Mouse (Mus musculus) CH12.LX (cell line): ENCODE data around the gene Fam170b. TPM values are rescaled to one million over a fixed set of nuclear protein-coding genes. Genes with fewer than 3 reads are reported as not detected.

Source experiments
- DNase-seq: peaks from one replicate; pipeline ENCODE4 v3.0.0-alpha.2; 2013; ENCODE audit errors: extremely low read depth
- H3K27ac ChIP-seq: 2 replicates; pipeline ENCODE4 v1.5.1; 2012; ENCODE audit warnings: low read depth, mild to moderate bottlenecking, control low read depth, moderate library complexity; ENCODE audit not compliant: insufficient read depth
- H3K27me3 ChIP-seq: replicated peaks from 2 replicates; pipeline ENCODE3; 2012; ENCODE audit warnings: inconsistent platforms
- H3K36me3 ChIP-seq, 2 experiments: replicated peaks in 1 of 2; 2 replicates each; pipeline versions ENCODE3 to v1.6.1; 2012; ENCODE audit warnings: inconsistent platforms in 1 of 2, low read length in 1 of 2, mild to moderate bottlenecking in 1 of 2, mixed read lengths in 1 of 2, moderate library complexity in 1 of 2; ENCODE audit not compliant: control insufficient read depth in 1 of 2, insufficient read depth in 1 of 2
- H3K4me1 ChIP-seq, 2 experiments: 2 replicates each; pipeline ENCODE4 v1.6.1; 2012; ENCODE audit warnings: inconsistent platforms in 1 of 2, moderate library complexity in 1 of 2; ENCODE audit not compliant: insufficient read depth in 2 of 2, control insufficient read depth in 1 of 2
- H3K4me2 ChIP-seq: 2 replicates; pipeline ENCODE4 v1.6.1; 2012; ENCODE audit warnings: low read depth, mild to moderate bottlenecking, control low read depth; ENCODE audit not compliant: poor library complexity, insufficient read depth, severe bottlenecking
- H3K4me3 ChIP-seq, 3 experiments: fragments of 150-350 bp in 1 of 3; sonication (generic) in 1 of 3; replicated peaks in 1 of 3; 2 replicates each; pipeline versions ENCODE3 to v1.5.1; 2011 to 2012; ENCODE audit warnings: low read depth in 2 of 3, low read length in 2 of 3, mild to moderate bottlenecking in 2 of 3, moderate library complexity in 2 of 3, control low read depth in 1 of 3, improper control_type of control experiment in 1 of 3, inconsistent platforms in 1 of 3, mixed read lengths in 1 of 3; ENCODE audit not compliant: poor library complexity in 1 of 3
- H3K79me2 ChIP-seq: replicated peaks from 2 replicates; pipeline ENCODE4 v1.6.1; 2012; ENCODE audit warnings: mild to moderate bottlenecking, moderate library complexity; ENCODE audit not compliant: control insufficient read depth, poor library complexity, insufficient read depth, severe bottlenecking; ENCODE audit errors: extremely low read depth
- H3K9ac ChIP-seq: 2 replicates; pipeline ENCODE4 v1.6.1; 2012; ENCODE audit warnings: low read depth, mild to moderate bottlenecking, control low read depth, moderate library complexity; ENCODE audit not compliant: insufficient read depth
- H3K9me3 ChIP-seq: replicated peaks from 2 replicates; pipeline ENCODE3; 2012; ENCODE audit warnings: low read length, inconsistent platforms, mixed read lengths
- CHD1 ChIP-seq: IDR thresholded peaks from 2 replicates; pipeline ENCODE4 v1.6.1; 2012; ENCODE audit warnings: low read depth, low read length, improper control_type of control experiment, inconsistent platforms
- CHD2 ChIP-seq: IDR thresholded peaks from 2 replicates; pipeline ENCODE4 v1.6.1; 2011; ENCODE audit warnings: low read length, improper control_type of control experiment
- CTCF ChIP-seq, 2 experiments: IDR thresholded peaks in 1 of 2; conservative IDR thresholded peaks in 1 of 2; 2 replicates each; pipeline ENCODE4 v1.5.1; 2011 to 2012; ENCODE audit warnings: low read depth in 2 of 2, low read length in 2 of 2, improper control_type of control experiment in 1 of 2, inconsistent platforms in 1 of 2, mild to moderate bottlenecking in 1 of 2, moderate library complexity in 1 of 2
- ELF1 ChIP-seq: IDR thresholded peaks from 2 replicates; pipeline ENCODE4 v1.6.1; 2014; ENCODE audit warnings: low read depth, mild to moderate bottlenecking, inconsistent platforms, low read length, improper control_type of control experiment
- EP300 ChIP-seq: IDR thresholded peaks from 2 replicates; pipeline ENCODE4 v1.6.1; 2011; ENCODE audit warnings: low read length, improper control_type of control experiment
- IRF4 ChIP-seq: IDR thresholded peaks from 2 replicates; pipeline ENCODE4 v1.6.1; 2014; ENCODE audit warnings: low read depth, mild to moderate bottlenecking, inconsistent platforms, low read length, improper control_type of control experiment
- JUN ChIP-seq: IDR thresholded peaks from 2 replicates; pipeline ENCODE4 v1.6.1; 2011; ENCODE audit warnings: low read depth, mild to moderate bottlenecking, low read length, improper control_type of control experiment, moderate library complexity; ENCODE audit not compliant: insufficient read depth
- JUND ChIP-seq: conservative IDR thresholded peaks from 2 replicates; pipeline ENCODE4 v1.6.1; 2011; ENCODE audit warnings: low read depth, low read length, improper control_type of control experiment
- KAT2A ChIP-seq: IDR thresholded peaks from 2 replicates; pipeline ENCODE4 v1.6.1; 2012; ENCODE audit warnings: low read length, improper control_type of control experiment, inconsistent platforms; ENCODE audit not compliant: insufficient replicate concordance
- MAFK ChIP-seq: IDR thresholded peaks from 2 replicates; pipeline ENCODE4 v1.6.1; 2011; ENCODE audit warnings: low read length, improper control_type of control experiment; ENCODE audit not compliant: insufficient replicate concordance
- MAX ChIP-seq: IDR thresholded peaks from 2 replicates; pipeline ENCODE4 v1.6.1; 2011; ENCODE audit warnings: low read length, improper control_type of control experiment
- MEF2A ChIP-seq: IDR thresholded peaks from 2 replicates; pipeline ENCODE4 v1.6.1; 2014; ENCODE audit warnings: low read depth, mild to moderate bottlenecking, inconsistent platforms, low read length, improper control_type of control experiment, borderline replicate concordance
- MXI1 ChIP-seq: IDR thresholded peaks from 2 replicates; pipeline ENCODE4 v1.6.1; 2011; ENCODE audit warnings: mild to moderate bottlenecking, low read depth, low read length, improper control_type of control experiment
- NELFE ChIP-seq: IDR thresholded peaks from 2 replicates; pipeline ENCODE4 v1.6.1; 2011; ENCODE audit warnings: low read depth, low read length, improper control_type of control experiment
- NRF1 ChIP-seq: IDR thresholded peaks from 2 replicates; pipeline ENCODE4 v1.6.1; 2014; ENCODE audit warnings: low read depth, mild to moderate bottlenecking, inconsistent platforms, low read length, improper control_type of control experiment, moderate library complexity
- PAX5 ChIP-seq: IDR thresholded peaks from 2 replicates; pipeline ENCODE4 v1.6.1; 2012; ENCODE audit warnings: low read length, inconsistent platforms, mixed read lengths
- POLR2A ChIP-seq: IDR thresholded peaks from 2 replicates; pipeline ENCODE4 v1.6.1; 2011; ENCODE audit warnings: low read depth, mild to moderate bottlenecking, improper control_type of control experiment, low read length
- POLR2AphosphoS2 ChIP-seq: IDR thresholded peaks from 2 replicates; pipeline ENCODE4 v1.6.1; 2011; ENCODE audit warnings: low read depth, low read length, improper control_type of control experiment
- SIN3A ChIP-seq: IDR thresholded peaks from 2 replicates; pipeline ENCODE4 v1.6.1; 2012; ENCODE audit warnings: low read length, improper control_type of control experiment, inconsistent platforms
- TCF12 ChIP-seq: IDR thresholded peaks from 2 replicates; pipeline ENCODE4 v1.6.1; 2014; ENCODE audit warnings: low read depth, mild to moderate bottlenecking, inconsistent platforms, low read length, improper control_type of control experiment
- UBTF ChIP-seq: IDR thresholded peaks from 2 replicates; pipeline ENCODE4 v1.6.1; 2012; ENCODE audit warnings: low read depth, mild to moderate bottlenecking, inconsistent platforms, low read length, improper control_type of control experiment, moderate library complexity
- ZC3H11A ChIP-seq: IDR thresholded peaks from 2 replicates; pipeline ENCODE4 v1.6.1; 2012; ENCODE audit warnings: low read depth, mild to moderate bottlenecking, inconsistent platforms, low read length, improper control_type of control experiment
- ZKSCAN1 ChIP-seq: IDR thresholded peaks from 2 replicates; pipeline ENCODE4 v1.6.1; 2012; ENCODE audit warnings: low read depth, inconsistent platforms, low read length, improper control_type of control experiment, borderline replicate concordance
- ZMIZ1 ChIP-seq: IDR thresholded peaks from 2 replicates; pipeline ENCODE4 v1.6.1; 2012; ENCODE audit warnings: low read depth, mild to moderate bottlenecking, inconsistent platforms, low read length, improper control_type of control experiment
- dilution Hi-C: fragments of 300-500 bp; cut with MboI; formaldehyde crosslinking; loops from 2 replicates; pipeline ENCODE4 v1.14.3; 2020; ENCODE audit warnings: low sequenced_read_pairs; ENCODE audit not compliant: extremely low pct_unique_long_range_greater_than_20kb, extremely low pct_ligation_motif_present
- in situ Hi-C: fragments of 300-500 bp; cut with MboI; formaldehyde crosslinking; loops from 3 replicates; pipeline ENCODE4 v1.14.3; 2019; ENCODE audit warnings: low sequenced_read_pairs, low pct_ligation_motif_present, low pct_unique_long_range_greater_than_20kb, mixed read lengths
- polyA plus RNA-seq: library from polyadenylated mRNA; unstranded; fragments of >175 nt; gene quantifications from 2 replicates; pipeline ENCODE4 v1.2.1, GENCODE M21; 2012; ENCODE audit warnings: low read depth; ENCODE audit not compliant: insufficient read length
- total RNA-seq, 2 experiments: library from RNA; depleted of rRNA; stranded (reverse); fragments of 300-350 nt in 1 of 2; fragments of >200 nt in 1 of 2; gene quantifications; 2 replicates each; pipeline ENCODE4 v1.2.3; 2012 to 2014

Fam170b gene
- total and polyA plus RNA-seq, 3 experiments = not detected

DNA sequence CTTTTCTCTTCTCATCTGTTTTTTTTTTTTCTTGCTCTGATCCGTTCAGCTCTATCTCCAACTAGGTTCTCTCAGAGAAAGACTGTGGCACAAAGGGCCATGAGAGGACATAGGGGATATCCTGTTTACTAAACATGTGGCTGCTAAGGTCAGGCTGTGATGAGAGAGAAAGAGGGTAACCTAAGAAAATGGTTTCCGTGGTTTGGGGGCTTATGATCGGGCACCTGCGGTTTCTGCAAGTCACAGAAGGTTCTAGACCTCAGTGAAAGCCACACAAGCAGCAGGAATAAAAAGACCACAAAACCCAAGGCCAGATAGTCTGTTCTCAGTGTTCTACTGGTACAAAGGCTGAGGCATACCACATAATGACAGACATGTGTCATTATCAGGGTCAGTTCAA is 35.4 kb upstream of the Fam170b start:
- no peak for DNase-seq
- no peaks in the 10 kb centered on the region for H3K27me3 ChIP-seq
- in situ Hi-C loops (no loop called here), dilution Hi-C loops (no loop called here)
- H3K9me3 ChIP-seq = no peaks in the 10 kb centered on the region
- no peak overlapping the region for H3K27ac ChIP-seq
- no peak overlapping the region for H3K4me3 ChIP-seq
- no peaks in the 10 kb centered on the region for H3K36me3 ChIP-seq
- no peak overlapping the region for H3K4me2 ChIP-seq
- H3K4me1 ChIP-seq = 0 out of 4 replicates have a peak, but pooled peaks cover 0 to 2% of the 10 kb centered on the region in 2 experiments
- no peaks in the 10 kb centered on the region for H3K79me2 ChIP-seq
- TF ChIP-seq TCF12 (no peak), CHD2 (no peak), JUND (no peak), MEF2A (no peak), CHD1 (no peak), NELFE (no peak), KAT2A (no peak), ZC3H11A (no peak), NRF1 (no peak), MAFK (no peak), ZMIZ1 (no peak), ELF1 (no peak), SIN3A (no peak), JUN (no peak), EP300 (no peak), MAX (no peak), POLR2AphosphoS2 (no peak), ZKSCAN1 (no peak)
- H3K9ac ChIP-seq = no peak overlapping the region

DNA sequence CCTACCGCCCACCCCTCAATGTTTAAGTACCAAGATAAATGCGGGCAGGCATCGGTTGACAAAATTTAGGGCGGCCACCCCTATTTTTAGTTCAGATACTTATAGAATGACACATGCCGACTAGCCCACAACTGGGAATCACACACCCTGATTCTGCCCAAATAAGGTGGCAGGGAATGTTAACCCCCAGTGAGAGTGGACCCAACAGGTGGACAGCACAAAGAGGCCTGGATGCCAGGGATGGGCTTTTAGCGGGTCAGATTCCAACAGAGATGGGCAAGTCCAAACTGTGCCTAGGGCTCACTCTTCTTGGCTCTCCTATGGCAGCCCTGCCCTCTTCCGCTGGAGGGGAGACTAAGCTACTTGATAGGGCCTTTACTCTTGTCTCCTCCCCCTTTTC is 33.7 kb upstream of the Fam170b start:
- no peak overlapping the region for H3K4me3 ChIP-seq
- H3K36me3 ChIP-seq = no peaks in the 10 kb centered on the region
- H3K27ac ChIP-seq = no peak overlapping the region
- 0 out of 4 replicates have a peak, but pooled peaks cover 0 to 2% of the 10 kb centered on the region in 2 experiments for H3K4me1 ChIP-seq
- in situ Hi-C loops = loop anchor here (25.0 kb wide), 1 partner anchor 188 kb away; no protein-coding TSS in a partner anchor
- no peak overlapping the region for H3K9ac ChIP-seq
- no peaks in the 10 kb centered on the region for H3K27me3 ChIP-seq
- DNase-seq = no peak
- H3K9me3 ChIP-seq = no peaks in the 10 kb centered on the region
- no peaks in the 10 kb centered on the region for H3K79me2 ChIP-seq
- dilution Hi-C loops = no loop called here
- TF ChIP-seq PAX5 (no peak), UBTF (no peak), IRF4 (no peak), POLR2A (no peak), CHD2 (no peak), MXI1 (no peak), MAFK (no peak), EP300 (no peak), CTCF (conservative IDR thresholded peaks at IDR 0.05 in 1 of 2, IDR thresholded peaks at IDR 0.05 in 1 of 2; ENCODE audit: low read depth in 2 of 2, low read length in 2 of 2) (no peak), KAT2A (no peak), ZKSCAN1 (no peak)
- TF ChIP-seq, all 38 proteins: peak for 0
- no peak overlapping the region for H3K4me2 ChIP-seq
